Mouse (Mus musculus): Measurements from ENCODE around the gene Spem1.

DNA sequence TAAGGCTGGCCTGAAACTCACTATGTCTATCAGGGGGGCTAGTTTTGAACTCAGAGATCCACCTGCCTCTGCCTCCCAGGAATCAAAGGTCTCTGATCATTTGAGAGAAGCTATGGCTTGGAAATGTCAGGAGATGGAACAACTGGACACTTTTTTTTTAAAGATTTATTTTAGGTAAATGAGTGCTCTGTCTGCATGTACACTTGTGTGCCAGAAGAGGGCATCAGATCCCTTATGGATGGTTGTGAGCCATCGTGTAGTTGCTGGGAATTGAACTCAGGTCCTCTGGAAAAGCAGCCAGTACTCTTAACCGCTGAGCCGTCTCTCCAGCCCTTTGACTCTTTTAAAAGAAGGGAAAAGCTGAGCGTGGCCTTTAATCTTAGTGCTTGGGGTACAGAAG, 15.6 kb downstream of the Spem1 start:
- TF ChIP-seq POLR2A (IDR thresholded peaks at IDR 0.05; ENCODE audit: low read depth, low read length) = no peak
- TF ChIP-seq CTCF (IDR thresholded peaks at IDR 0.05; ENCODE audit: borderline replicate concordance, insufficient read depth, low read length) = no peak

Measured in embryonic fibroblast, embryonic 13.5 days (primary cell).